Mouse (Mus musculus) kidney, adult 2 months (tissue): Measurements from ENCODE around the gene Cx3cr1.

Source experiments
- CTCF ChIP-seq: fragments of 200-500 bp; conservative IDR thresholded peaks from 2 replicates; pipeline ENCODE4 v1.5.1; 2011; ENCODE audit warnings: low read depth, mild to moderate bottlenecking, control low read depth, low read length, moderate library complexity, mixed read lengths; ENCODE audit not compliant: insufficient read depth, insufficient read length
- POLR2A ChIP-seq: fragments of 200-500 bp; IDR thresholded peaks from one replicate; pipeline ENCODE4 v1.6.1; 2011; ENCODE audit warnings: low read depth, low read length, control low read depth

GRCm38 (mm10) chr9:119945173-119945900, 124.3 kb downstream of the Cx3cr1 start:
- no peak for TF ChIP-seq POLR2A
- TF ChIP-seq CTCF: peak; percentile 40
